ENCODE assay signal across 9 mouse cellular contexts in the genomic region with DNA sequence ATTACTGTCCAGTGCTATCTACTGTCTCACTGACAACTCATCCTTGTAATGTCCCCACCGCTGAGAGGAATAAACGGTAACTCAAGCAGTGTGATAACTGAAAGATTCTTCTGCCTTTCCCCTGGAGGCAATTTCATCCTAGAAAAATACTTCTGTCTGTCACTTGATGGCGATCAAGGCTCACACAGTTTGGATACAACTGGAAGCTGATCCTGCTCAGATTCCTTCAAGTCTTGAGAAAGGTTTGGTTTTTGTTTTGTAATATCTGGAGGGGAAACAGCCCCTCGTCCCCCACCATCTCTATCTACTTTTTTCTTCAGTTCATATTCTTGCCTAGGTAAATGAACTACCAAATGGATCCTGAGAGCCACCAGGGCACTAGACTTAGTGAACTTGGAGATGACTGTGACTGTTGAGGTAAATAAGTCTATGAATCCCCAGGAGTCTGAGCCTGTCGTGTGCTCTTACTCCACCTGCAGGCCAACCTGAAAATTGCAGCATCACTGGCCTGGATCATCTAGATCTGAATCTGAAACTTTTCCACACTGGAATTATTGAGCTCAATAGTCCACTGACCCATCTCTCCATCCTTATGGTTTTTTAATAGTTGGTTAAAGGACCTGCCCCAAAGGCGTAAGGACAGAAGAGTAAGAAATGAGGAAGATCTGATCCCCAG. TPM values are rescaled to one million over a fixed set of nuclear protein-coding genes. Genes with fewer than 3 reads are reported as not detected.
A peak's percentile ranks its signal among the peaks of the same experiment; 100 is the strongest.
DNase-seq lines count a peak whose midpoint lies in the region; ATAC-seq and TF ChIP-seq lines count a peak whose summit lies in the region.
"Had no signal": no experiment of that assay in that cellular context is flagged by ENCODE, and none has a peak within 500 bp of the region (broad histone marks: within the 10 kb centered on the region; RNA-seq: fewer than 3 reads in every experiment).

No protein-coding gene starts in this region.

- no peaks in the 10 kb centered on the region for H3K27me3 ChIP-seq in hindbrain, embryonic 10.5 days (ENCODE audit: insufficient read depth, poor library complexity, severe bottlenecking)
- H3K27me3 ChIP-seq in hindbrain, embryonic 12.5 days = no peaks in the 10 kb centered on the region
- H3K27me3 ChIP-seq in MEL (ENCODE audit: control insufficient read depth in 1 of 2, insufficient read depth in 2 of 2, low read length in 2 of 2) = 0 out of 4 replicates have a peak, but pooled peaks cover 0 to 2% of the 10 kb centered on the region in 2 experiments
- no peaks in the 10 kb centered on the region for H3K27me3 ChIP-seq in embryonic facial prominence, embryonic 11.5 days (ENCODE audit: control insufficient read depth, insufficient read depth, low read length)
- no peaks in the 10 kb centered on the region for H3K27me3 ChIP-seq in forebrain, embryonic 16.5 days (replicated peaks; ENCODE audit: control insufficient read depth, insufficient read depth, low read length)
- H3K27me3 ChIP-seq: limb, embryonic 13.5 days had no signal

- DNase-seq in hindbrain, embryonic 10.5 days (ENCODE audit: low spot score) = peak; percentile 10
- DNase-seq in 416B (ENCODE audit: low read depth) (peak; percentile 55), MEL (ENCODE audit: low read depth, low spot score) (peak; percentile 54)
- peak; percentile 61 for DNase-seq in embryonic facial prominence, embryonic 11.5 days (ENCODE audit: low spot score)
- DNase-seq in left cerebral cortex, adult 2 months (ENCODE audit: extremely low spot score in 1 of 2, low spot score in 2 of 2) = peak in 1 of 2 experiments; percentile 26
- peak; percentile 8 for DNase-seq in right cerebral cortex, postnatal 25 days

- TF ChIP-seq EP300 in MEL (IDR thresholded peaks at IDR 0.05; ENCODE audit: low read depth in 1 of 2, low read length in 2 of 2) = no peak

- intact Hi-C loops in left cerebral cortex, adult 2 months (cut with DNase I) = loop anchor here (2.0 to 10.0 kb wide), 3 partner anchors 75 to 317 kb away; a partner anchor contains a TSS

- H3K9me3 ChIP-seq in hindbrain, embryonic 10.5 days = no peaks in the 10 kb centered on the region
- H3K9me3 ChIP-seq in hindbrain, embryonic 12.5 days (replicated peaks) = no peaks in the 10 kb centered on the region
- H3K9me3 ChIP-seq in MEL (replicated peaks; ENCODE audit: insufficient read depth, low read length) = no peaks in the 10 kb centered on the region
- H3K9me3 ChIP-seq in embryonic facial prominence, embryonic 11.5 days (replicated peaks; ENCODE audit: control insufficient read depth, low read length) = no peaks in the 10 kb centered on the region
- no peaks in the 10 kb centered on the region for H3K9me3 ChIP-seq in forebrain, embryonic 16.5 days (ENCODE audit: control insufficient read depth, low read length)
- H3K9me3 ChIP-seq: limb, embryonic 13.5 days had no signal

- TF ChIP-seq POLR2A in MEL (IDR thresholded peaks at IDR 0.05; ENCODE audit: control insufficient read depth in 1 of 2, insufficient read depth in 1 of 2, low read depth in 1 of 2, low read length in 2 of 2, poor library complexity in 1 of 2) = no peak

- no peak overlapping the region for H3K27ac ChIP-seq in hindbrain, embryonic 10.5 days
- no peak overlapping the region for H3K27ac ChIP-seq in hindbrain, embryonic 12.5 days
- no peak overlapping the region for H3K27ac ChIP-seq in MEL (ENCODE audit: control insufficient read depth, low read depth, low read length)
- H3K27ac ChIP-seq in embryonic facial prominence, embryonic 11.5 days (replicated peaks; ENCODE audit: low read depth, low read length) = no peak overlapping the region
- no peak overlapping the region for H3K27ac ChIP-seq in left cerebral cortex, adult 2 months
- H3K27ac ChIP-seq in forebrain, embryonic 16.5 days (ENCODE audit: low read length) = no peak overlapping the region
- H3K27ac ChIP-seq: limb, embryonic 13.5 days had no signal

- H3K9ac ChIP-seq in hindbrain, embryonic 12.5 days = no peak overlapping the region
- H3K9ac ChIP-seq in MEL (ENCODE audit: control insufficient read depth, low read depth, low read length, poor library complexity, severe bottlenecking) = no peak overlapping the region
- H3K9ac ChIP-seq in embryonic facial prominence, embryonic 11.5 days (replicated peaks; ENCODE audit: low read length) = no peak overlapping the region
- no peak overlapping the region for H3K9ac ChIP-seq in forebrain, embryonic 16.5 days (replicated peaks; ENCODE audit: low read depth, low read length)
- H3K9ac ChIP-seq: limb, embryonic 13.5 days had no signal

- no peaks in the 10 kb centered on the region for H3K4me1 ChIP-seq in hindbrain, embryonic 10.5 days (replicated peaks)
- no peaks in the 10 kb centered on the region for H3K4me1 ChIP-seq in hindbrain, embryonic 12.5 days
- H3K4me1 ChIP-seq in MEL (ENCODE audit: control insufficient read depth in 1 of 2, insufficient read depth in 2 of 2, low read length in 2 of 2) = no peaks in the 10 kb centered on the region
- no peaks in the 10 kb centered on the region for H3K4me1 ChIP-seq in embryonic facial prominence, embryonic 11.5 days (ENCODE audit: control insufficient read depth, insufficient read depth, low read length)
- peaks cover 5% of the 10 kb centered on the region; the same call in 1 of the 2 replicates for H3K4me1 ChIP-seq in forebrain, embryonic 16.5 days (replicated peaks; ENCODE audit: control insufficient read depth, insufficient read depth, low read length)
- H3K4me1 ChIP-seq: limb, embryonic 13.5 days had no signal

- no peak for ATAC-seq in hindbrain, embryonic 12.5 days (ENCODE audit: low FRiP score)
- no peak for ATAC-seq in embryonic facial prominence, embryonic 11.5 days (replicated peaks; ENCODE audit: insufficient number of reproducible peaks, low FRiP score, low TSS enrichment, low read depth)
- no peak for ATAC-seq in forebrain, embryonic 16.5 days

- no peaks in the 10 kb centered on the region for H3K79me2 ChIP-seq in MEL (ENCODE audit: control insufficient read depth, insufficient read depth, low read length, poor library complexity)

- whole genome bisulfite sequencing in hindbrain, embryonic 10.5 days = 51% methylated on average over 6 of the region's 6 CpGs
- WGBS in hindbrain, embryonic 12.5 days = 55% methylated on average over 6 of the region's 6 CpGs
- 55% methylated on average over 6 of the region's 6 CpGs for WGBS in embryonic facial prominence, embryonic 11.5 days
- WGBS in forebrain, embryonic 16.5 days = 54% methylated on average over 6 of the region's 6 CpGs

- no peaks in the 10 kb centered on the region for H3K36me3 ChIP-seq in hindbrain, embryonic 10.5 days
- no peaks in the 10 kb centered on the region for H3K36me3 ChIP-seq in hindbrain, embryonic 12.5 days
- H3K36me3 ChIP-seq in MEL (ENCODE audit: control insufficient read depth in 1 of 2, insufficient read depth in 2 of 2, low read length in 2 of 2) = no peaks in the 10 kb centered on the region
- H3K36me3 ChIP-seq in embryonic facial prominence, embryonic 11.5 days (replicated peaks; ENCODE audit: control insufficient read depth, insufficient read depth, low read depth, low read length) = no peaks in the 10 kb centered on the region
- H3K36me3 ChIP-seq in forebrain, embryonic 16.5 days (ENCODE audit: control insufficient read depth, insufficient read depth) = no peaks in the 10 kb centered on the region
- H3K36me3 ChIP-seq: limb, embryonic 13.5 days had no signal

- peak; percentile 20 for TF ChIP-seq RAD21 in MEL (IDR thresholded peaks at IDR 0.05; ENCODE audit: low read depth, low read length)

- H3K4me2 ChIP-seq in hindbrain, embryonic 12.5 days (replicated peaks) = no peak overlapping the region
- no peak overlapping the region for H3K4me2 ChIP-seq in embryonic facial prominence, embryonic 11.5 days (ENCODE audit: low read depth, low read length)
- H3K4me2 ChIP-seq in forebrain, embryonic 16.5 days (ENCODE audit: low read length) = no peak overlapping the region
- H3K4me2 ChIP-seq: limb, embryonic 13.5 days had no signal

- peak; percentile 52 to 79 (median 55) for TF ChIP-seq CTCF in MEL (IDR thresholded peaks at IDR 0.05 in 2 of 3, conservative IDR thresholded peaks at IDR 0.05 in 1 of 3; ENCODE audit: control insufficient read depth in 1 of 3, insufficient read depth in 1 of 3, low read depth in 2 of 3, low read length in 3 of 3, poor library complexity in 1 of 3, severe bottlenecking in 1 of 3)
- peak; percentile 58 for TF ChIP-seq CTCF in left cerebral cortex, adult 2 months (IDR thresholded peaks at IDR 0.05)

- H3K4me3 ChIP-seq in hindbrain, embryonic 10.5 days = no peak overlapping the region
- no peak overlapping the region for H3K4me3 ChIP-seq in hindbrain, embryonic 12.5 days
- H3K4me3 ChIP-seq in MEL (ENCODE audit: control insufficient read depth in 1 of 2, insufficient read depth in 1 of 2, low read depth in 2 of 2, low read length in 2 of 2) = no peak overlapping the region
- no peak overlapping the region for H3K4me3 ChIP-seq in embryonic facial prominence, embryonic 11.5 days (ENCODE audit: low read depth, low read length)
- no peak overlapping the region for H3K4me3 ChIP-seq in left cerebral cortex, adult 2 months
- H3K4me3 ChIP-seq in forebrain, embryonic 16.5 days (replicated peaks; ENCODE audit: low read length) = no peak overlapping the region
- H3K4me3 ChIP-seq: limb, embryonic 13.5 days had no signal

TF ChIP-seq in MEL, 35 proteins besides CTCF, POLR2A, EP300 and RAD21:
- TF ChIP-seq POLR2AphosphoS5 (IDR thresholded peaks at IDR 0.05; ENCODE audit: borderline replicate concordance, low read depth, low read length) = no peak
- no peak for TF ChIP-seq KAT2A (conservative IDR thresholded peaks at IDR 0.05; ENCODE audit: low read depth, low read length)
- TF ChIP-seq TCF12 (IDR thresholded peaks at IDR 0.05; ENCODE audit: low read depth, low read length) = no peak
- TF ChIP-seq SMC3 (IDR thresholded peaks at IDR 0.05; ENCODE audit: low read depth, low read length) = peak; percentile 27; the same call in 1 of the 2 replicates
TF ChIP-seq in MEL: peak in this region for 1.

RNA-seq across cellular contexts. Expression of a gene that starts 30.4 kb away (rescaled TPM):
- 0.10 TPM in 1 of 2 replicates, not detected in the other for polyA plus RNA-seq in hindbrain, embryonic 10.5 days (2016; fragmentation: Nextera tagmentation; extraction: Ambion mirVana)
- polyA plus RNA-seq in hindbrain, embryonic 12.5 days (2016; fragmentation: Nextera tagmentation; extraction: Ambion mirVana) = not detected in 2 replicates
- total RNA-seq in MEL (2012; rRNA removed) = not detected in 2 replicates
- polyA plus RNA-seq in MEL (2012; ENCODE audit: insufficient read depth in 1 of 2, insufficient read length in 2 of 2, low read depth in 1 of 2, low replicate concordance in 2 of 2, missing spikeins in 1 of 2) = not detected
- polyA plus RNA-seq in embryonic facial prominence, embryonic 11.5 days (2014; fragmentation: Nextera tagmentation; extraction: Ambion mirVana) = not detected in 2 replicates
- not detected for total RNA-seq in left cerebral cortex, adult 2 months (2021)
- 0.22 TPM in 1 of 2 replicates, not detected in the other for polyA plus RNA-seq in forebrain, embryonic 16.5 days (2015; fragmentation: Nextera tagmentation; extraction: Ambion mirVana)
- polyA plus RNA-seq: limb, embryonic 13.5 days had no signal
